Mouse (Mus musculus) neural tube, embryonic 11.5 days (tissue): Measurements from ENCODE around the gene Map4k4. TPM values are rescaled to one million over a fixed set of nuclear protein-coding genes. Genes with fewer than 3 reads are reported as not detected.

Experiments used
- ATAC-seq: fragments of 200-750 bp; cut with Nextera tagmentation; 2 replicates; pipeline ENCODE4 v1.8.0; 2017; ENCODE audit warnings: moderate number of reproducible peaks, mild to moderate bottlenecking, moderate TSS enrichment, moderate library complexity; ENCODE audit not compliant: insufficient read depth, low FRiP score, low TSS enrichment
- DNase-seq: peaks from one replicate; pipeline ENCODE4 v3.0.0-alpha.2; 2015; ENCODE audit warnings: low spot score
- H3K27ac ChIP-seq: fragments of 300-500 bp; sonication (generic); 2 replicates; pipeline ENCODE4 v1.5.1; 2014; ENCODE audit warnings: low read depth, mild to moderate bottlenecking, low read length
- H3K27me3 ChIP-seq: fragments of 300-500 bp; sonication (generic); 2 replicates; pipeline ENCODE4 v1.6.1; 2014; ENCODE audit warnings: mild to moderate bottlenecking, low read length, mixed read lengths; ENCODE audit not compliant: control insufficient read depth, insufficient read depth
- H3K36me3 ChIP-seq: fragments of 300-500 bp; sonication (generic); 2 replicates; pipeline ENCODE4 v1.6.1; 2014; ENCODE audit warnings: mild to moderate bottlenecking, low read length, moderate library complexity, mixed read lengths; ENCODE audit not compliant: control insufficient read depth, insufficient read depth
- H3K4me1 ChIP-seq: fragments of 300-500 bp; sonication (generic); 2 replicates; pipeline ENCODE4 v1.6.1; 2014; ENCODE audit warnings: low read length, mixed read lengths; ENCODE audit not compliant: control insufficient read depth, insufficient read depth
- H3K4me2 ChIP-seq: fragments of 300-500 bp; sonication (generic); 2 replicates; pipeline ENCODE4 v1.6.1; 2014; ENCODE audit warnings: low read depth, mild to moderate bottlenecking, moderate library complexity
- H3K4me3 ChIP-seq: fragments of 300-500 bp; sonication (generic); 2 replicates; pipeline ENCODE4 v1.5.1; 2014; ENCODE audit warnings: low read depth, low read length
- H3K9ac ChIP-seq: fragments of 300-500 bp; sonication (generic); 2 replicates; pipeline ENCODE4 v1.6.1; 2014; ENCODE audit warnings: mild to moderate bottlenecking, low read length
- H3K9me3 ChIP-seq: fragments of 300-500 bp; sonication (generic); 2 replicates; pipeline ENCODE4 v1.6.1; 2016; ENCODE audit warnings: low read length; ENCODE audit not compliant: control insufficient read depth
- WGBS: fragments of 180-500 bp; shearing (Covaris S2); extraction: QIAGEN DNeasy Blood & Tissue Kit; methylation state at CpG from one replicate; pipeline ENCODE4 v1.1.7; 2014; 5-methylcytosine and 5-hydroxymethylcytosine counted together
- polyA plus RNA-seq: library from polyadenylated mRNA; unstranded; fragments of >200 nt; fragmentation: Nextera tagmentation; extraction: Ambion mirVana; gene quantifications from 2 replicates; pipeline ENCODE4 v1.2.1, GENCODE M21; 2014

Map4k4 gene
- polyA plus RNA-seq, 1 experiment from 2014 or later, result 39.4 TPM

GRCm38 (mm10) chr1:39893153-39893880, 7.4 kb upstream of the Map4k4 start:
- no peak for DNase-seq
- H3K4me3 ChIP-seq, result no peak overlapping the region

DNA sequence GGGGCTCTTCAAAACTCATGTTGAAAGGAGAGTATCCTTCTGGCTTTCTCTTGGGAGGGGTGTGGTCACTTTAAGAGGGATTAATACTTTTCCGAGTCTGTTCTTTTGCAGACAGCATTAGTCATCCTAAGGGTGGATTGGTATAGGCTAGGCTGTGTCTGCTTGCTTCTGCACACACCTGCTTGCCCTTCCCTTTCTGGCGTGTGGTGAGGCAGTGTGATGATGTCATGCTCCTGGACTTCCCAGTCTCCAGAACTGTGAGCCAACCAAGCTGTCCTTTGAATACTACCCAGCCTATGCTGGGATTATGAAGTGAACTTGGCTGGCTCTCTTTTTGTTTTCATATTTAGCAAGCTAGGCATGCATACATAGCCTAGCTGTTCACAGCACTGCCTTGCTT, 5.6 kb upstream of the Map4k4 start:
- Histone ChIP-seq H3K4me3 (no peak overlapping the region), H3K4me1 (no peaks in the 10 kb centered on the region), H3K9me3 (no peaks in the 10 kb centered on the region), H3K4me2 (no peak overlapping the region), H3K36me3 (no peaks in the 10 kb centered on the region), H3K27me3 (no peaks in the 10 kb centered on the region), H3K27ac (no peak overlapping the region), H3K9ac (no peak overlapping the region)
- no peak for ATAC-seq
- no peak for DNase-seq
- 68% methylated on average over 2 of the region's 2 CpGs for WGBS

More at GRCm38 (mm10) chr1:39893153-39893880, 7.4 kb upstream of the Map4k4 start:
- H3K9ac ChIP-seq, result no peak overlapping the region
- no peak overlapping the region for H3K4me2 ChIP-seq
- H3K27me3 ChIP-seq, result no peaks in the 10 kb centered on the region
- no peak for ATAC-seq
- H3K36me3 ChIP-seq, result no peaks in the 10 kb centered on the region
- no peaks in the 10 kb centered on the region for H3K9me3 ChIP-seq
- H3K27ac ChIP-seq, result no peak overlapping the region
- 97% methylated on average over 11 of the region's 11 CpGs for WGBS
- H3K4me1 ChIP-seq, result no peaks in the 10 kb centered on the region

DNA sequence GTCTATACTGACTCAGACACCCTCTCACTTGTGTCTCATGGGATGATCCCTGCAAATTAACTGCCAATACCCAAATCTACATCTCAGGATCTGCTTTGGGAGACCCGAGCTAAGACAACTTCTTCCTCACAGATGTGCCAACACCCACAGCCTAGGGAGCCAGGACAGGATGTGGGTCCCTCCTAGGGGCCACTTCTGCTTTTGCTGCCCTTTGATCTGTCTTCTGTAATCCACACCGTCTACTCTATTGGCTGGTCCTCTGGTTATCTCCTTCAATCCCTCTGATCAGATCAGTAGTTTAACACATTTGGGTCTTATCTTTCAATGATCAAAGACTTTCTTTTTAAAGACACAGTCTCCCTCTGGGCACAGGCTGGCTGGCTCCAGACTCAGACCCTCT, 5.2 kb upstream of the Map4k4 start:
- Histone ChIP-seq H3K4me2 (no peak overlapping the region), H3K36me3 (no peaks in the 10 kb centered on the region), H3K9ac (no peak overlapping the region), H3K27me3 (no peaks in the 10 kb centered on the region), H3K4me3 (no peak overlapping the region), H3K9me3 (no peaks in the 10 kb centered on the region), H3K27ac (no peak overlapping the region), H3K4me1 (no peaks in the 10 kb centered on the region)
- ATAC-seq, result no peak
- WGBS, result 48% methylated on average over 2 of the region's 2 CpGs
- no peak for DNase-seq

DNA sequence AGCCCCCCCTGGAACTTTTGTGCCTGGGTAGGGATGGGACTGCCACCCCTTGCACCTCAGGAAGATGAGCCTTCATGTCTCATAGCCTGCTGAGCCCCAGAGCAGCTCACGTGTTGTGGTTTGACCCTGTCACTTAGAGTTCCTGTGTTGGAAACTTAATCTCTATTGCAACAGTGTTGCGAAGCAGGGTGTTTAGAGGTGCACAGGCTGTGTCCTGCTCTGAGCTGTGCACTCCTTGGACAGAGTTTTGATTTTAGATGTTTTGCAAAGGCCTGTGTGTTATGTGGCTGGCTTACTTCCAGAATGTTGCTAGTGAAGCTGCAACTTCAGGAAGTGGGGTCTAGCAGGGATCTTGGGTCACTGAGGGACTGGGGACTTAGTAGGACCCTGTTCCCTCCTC, 4.1 kb upstream of the Map4k4 start:
- H3K4me1 ChIP-seq, result no peaks in the 10 kb centered on the region
- no peak overlapping the region for H3K27ac ChIP-seq
- H3K27me3 ChIP-seq, result no peaks in the 10 kb centered on the region
- H3K4me2 ChIP-seq, result no peak overlapping the region
- WGBS, result 65% methylated on average over 2 of the region's 2 CpGs
- H3K9ac ChIP-seq, result no peak overlapping the region
- H3K36me3 ChIP-seq, result no peaks in the 10 kb centered on the region
- DNase-seq (no peak), ATAC-seq (no peak)
- no peaks in the 10 kb centered on the region for H3K9me3 ChIP-seq
- H3K4me3 ChIP-seq, result no peak overlapping the region

DNA sequence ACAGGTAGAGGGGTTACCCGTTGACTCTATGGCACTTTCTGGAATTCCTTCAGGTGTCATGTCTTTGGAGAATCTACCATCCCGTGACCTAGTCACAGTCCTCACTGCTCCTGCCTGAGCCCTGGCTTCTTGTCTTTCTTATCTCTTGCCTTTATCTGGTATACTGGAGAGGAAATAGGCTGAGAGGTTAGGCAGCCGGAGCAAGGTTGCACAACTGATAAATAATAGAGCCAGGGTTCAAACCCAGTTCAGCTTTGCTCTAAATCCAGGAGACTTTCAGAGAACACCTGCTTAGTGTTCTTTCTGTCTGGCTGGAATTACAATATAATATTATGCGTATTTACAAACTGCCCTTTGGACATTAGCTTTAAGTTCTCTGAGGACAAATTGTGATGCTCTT, 2.0 kb upstream of the Map4k4 start:
- Histone ChIP-seq H3K4me2 (no peak overlapping the region), H3K9me3 (no peaks in the 10 kb centered on the region)

GRCm38 (mm10) chr1:39901063-39901811, 524 bp downstream of the Map4k4 start:
- DNase-seq (peak; percentile 72), ATAC-seq (peak; percentile 45)
- peak overlapping the region; percentile 100 for H3K27ac ChIP-seq
- H3K4me1 ChIP-seq, result peaks cover 20% of the 10 kb centered on the region
- WGBS, result under 1% methylated on average over 51 of the region's 75 CpGs
- no peaks in the 10 kb centered on the region for H3K27me3 ChIP-seq
- peak overlapping the region; percentile 100 for H3K9ac ChIP-seq
- H3K4me3 ChIP-seq, result peak overlapping the region; percentile 99
- no peaks in the 10 kb centered on the region for H3K36me3 ChIP-seq
- no peaks in the 10 kb centered on the region for H3K9me3 ChIP-seq
- H3K4me2 ChIP-seq, result peak overlapping the region; percentile 80

More for the DNA sequence above, 2.0 kb upstream of the Map4k4 start:
- Histone ChIP-seq H3K36me3 (no peaks in the 10 kb centered on the region), H3K4me3 (no peak overlapping the region), H3K27ac (no peak overlapping the region), H3K9ac (no peak overlapping the region), H3K27me3 (no peaks in the 10 kb centered on the region), H3K4me1 (peaks cover 9% of the 10 kb centered on the region)
- no peak for ATAC-seq
- 89% methylated on average over 4 of the region's 4 CpGs for WGBS
- no peak for DNase-seq

- WGBS, result under 1% methylated on average over 26 of the region's 26 CpGs
- Histone ChIP-seq H3K4me2 (peak overlapping the region; percentile 80), H3K27me3 (no peaks in the 10 kb centered on the region), H3K9me3 (no peaks in the 10 kb centered on the region), H3K36me3 (no peaks in the 10 kb centered on the region), H3K9ac (peak overlapping the region; percentile 100), H3K4me1 (peaks cover 20% of the 10 kb centered on the region), H3K27ac (peak overlapping the region; percentile 100), H3K4me3 (peak overlapping the region; percentile 99)
- DNase-seq (peak; percentile 49), ATAC-seq (no peak)
Observed at GRCm38 (mm10) chr1:39901851-39902703, 1.4 kb downstream of the Map4k4 start.

GRCm38 (mm10) chr1:39902704-39903151, 2.0 kb downstream of the Map4k4 start:
- Histone ChIP-seq H3K36me3 (no peaks in the 10 kb centered on the region), H3K4me3 (peak overlapping the region; percentile 99), H3K9ac (peak overlapping the region; percentile 100), H3K4me2 (peak overlapping the region; percentile 80), H3K9me3 (no peaks in the 10 kb centered on the region), H3K4me1 (peaks cover 20% of the 10 kb centered on the region), H3K27ac (peak overlapping the region; percentile 100; the same call in 1 of the 2 replicates), H3K27me3 (no peaks in the 10 kb centered on the region)
- DNase-seq (peak; percentile 41), ATAC-seq (no peak)
- 0% methylated on average over 3 of the region's 3 CpGs for WGBS
